Mouse (Mus musculus) fibroblast of lung, adult 2 months (primary cell): ENCODE data around the gene Rcn2.
"Not testable (repeated sequence)": the region's sequence is repeated elsewhere in the genome, so short reads cannot be mapped to it uniquely, and the experiment has no call there.

ENCODE experiments used
- DNase-seq: peaks from one replicate; pipeline ENCODE4 v3.0.0-alpha.2; 2011; ENCODE audit warnings: low read depth

Gene Rcn2

GRCm38 (mm10) chr9:56041372-56042180 is at the start of gene Rcn2:
Gene Rcn2, plus strand, starts transcription at chr9:56041845.
- peak; percentile 79 for DNase-seq

DNA sequence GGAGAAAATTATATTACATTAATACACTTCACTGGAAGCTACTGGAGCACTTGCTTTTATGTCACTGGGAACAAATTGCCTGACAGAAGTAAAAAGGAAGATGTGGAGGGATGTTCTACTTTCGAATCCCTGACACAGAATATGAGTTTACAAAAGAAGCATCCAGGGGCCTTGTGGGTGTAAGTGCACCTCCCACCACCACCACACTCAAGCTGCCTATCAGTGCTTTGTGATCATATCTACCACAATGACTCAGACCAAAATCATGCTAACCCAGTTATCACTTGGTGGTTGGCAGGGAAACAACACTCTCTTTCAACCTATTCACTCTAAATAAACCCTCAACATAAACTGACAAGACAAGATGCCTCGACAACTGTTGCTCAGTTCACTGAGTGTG is 37.0 kb upstream of the Rcn2 start:
- DNase-seq = not testable (repeated sequence)

DNA sequence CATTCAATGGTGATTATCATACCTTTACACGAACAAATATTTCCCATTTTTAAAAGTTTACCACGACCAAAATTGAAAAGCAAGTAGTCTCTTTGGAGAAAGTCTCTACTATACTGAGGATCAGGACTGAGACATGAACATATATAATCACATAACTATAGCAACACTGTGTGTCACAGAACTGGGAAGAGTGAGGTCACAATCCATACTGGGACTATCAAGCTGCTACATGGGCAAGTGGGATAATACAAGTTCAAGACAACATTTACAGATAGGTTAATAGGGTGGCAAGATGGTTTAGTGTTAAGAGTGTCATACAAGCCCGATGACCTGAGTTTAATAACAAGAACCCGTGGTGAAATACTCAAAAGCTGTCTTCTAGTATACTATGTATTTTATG is 31.2 kb upstream of the Rcn2 start, which contains the start of gene 4930563M21Rik:
4930563M21Rik (minus strand) TSS at position 101 of the 400 bp plus-strand sequence.
- no peak for DNase-seq

DNA sequence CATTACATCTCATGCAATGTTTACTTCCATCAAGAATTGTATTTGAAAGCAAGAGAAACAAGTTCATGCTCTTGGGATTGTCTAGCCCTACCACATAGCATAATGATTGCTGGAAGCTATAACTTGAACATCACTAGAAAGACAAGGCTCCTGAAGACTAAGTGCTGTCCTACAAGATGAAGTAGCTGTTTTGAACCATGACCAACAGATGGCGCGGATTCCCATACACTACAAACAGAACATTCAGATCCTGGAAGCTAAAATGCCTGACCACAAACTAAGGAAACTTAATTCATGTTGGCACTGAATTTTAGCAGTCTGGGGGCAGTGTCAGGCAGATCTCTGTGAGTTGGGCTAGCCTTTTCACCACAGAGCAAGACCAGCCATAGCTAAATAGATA is 16.9 kb upstream of the Rcn2 start:
- DNase-seq = no peak

- DNase-seq = no peak
Observed at GRCm38 (mm10) chr9:56027292-56027691, 14.4 kb upstream of the Rcn2 start.

- DNase-seq = no peak
Observed at GRCm38 (mm10) chr9:56032219-56032618, 9.4 kb upstream of the Rcn2 start.

DNA sequence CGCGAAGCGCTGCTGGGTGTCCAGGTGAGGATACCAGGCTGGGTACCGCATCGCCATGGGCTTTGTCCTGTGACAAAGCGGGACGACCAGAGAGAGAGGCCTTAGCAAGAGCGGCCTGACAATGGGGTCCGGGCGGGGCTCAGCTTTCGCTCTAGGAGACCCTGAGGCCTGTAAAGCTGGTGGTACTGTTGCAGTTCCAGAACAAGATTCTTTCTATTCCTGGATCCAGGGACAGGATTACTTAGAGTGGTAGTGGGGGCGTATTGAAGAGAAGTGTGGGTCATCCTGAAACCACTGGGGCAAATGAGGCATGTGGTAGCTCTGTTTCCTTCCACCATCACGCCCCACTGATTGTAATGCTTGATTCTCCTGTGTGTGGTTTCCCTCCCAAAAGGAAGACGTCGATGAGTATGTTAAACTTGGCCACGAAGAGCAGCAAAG is 556 bp downstream of the Rcn2 start:
- DNase-seq = no peak

GRCm38 (mm10) chr9:56053796-56054195 is 12.2 kb downstream of the Rcn2 start:
- DNase-seq = no peak

DNA sequence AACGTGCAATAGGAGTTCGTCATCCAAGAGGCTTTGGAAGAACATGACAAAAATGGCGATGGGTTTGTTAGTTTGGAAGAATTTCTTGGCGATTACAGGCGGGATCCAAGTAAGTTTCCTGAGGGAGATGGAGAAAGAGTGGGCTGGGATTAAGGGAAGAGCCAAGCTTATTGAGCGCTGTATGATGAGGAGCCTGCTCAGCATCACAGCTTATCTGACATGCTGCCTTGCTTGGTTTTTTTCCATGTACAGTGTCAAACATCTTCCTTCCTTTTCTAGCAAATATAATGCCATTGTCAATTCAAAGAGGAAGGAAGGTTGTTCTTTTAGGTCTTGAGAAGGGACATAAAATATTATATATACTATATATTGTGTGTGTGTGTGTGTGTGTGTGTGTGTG is 14.5 kb downstream of the Rcn2 start:
- DNase-seq = no peak

DNA sequence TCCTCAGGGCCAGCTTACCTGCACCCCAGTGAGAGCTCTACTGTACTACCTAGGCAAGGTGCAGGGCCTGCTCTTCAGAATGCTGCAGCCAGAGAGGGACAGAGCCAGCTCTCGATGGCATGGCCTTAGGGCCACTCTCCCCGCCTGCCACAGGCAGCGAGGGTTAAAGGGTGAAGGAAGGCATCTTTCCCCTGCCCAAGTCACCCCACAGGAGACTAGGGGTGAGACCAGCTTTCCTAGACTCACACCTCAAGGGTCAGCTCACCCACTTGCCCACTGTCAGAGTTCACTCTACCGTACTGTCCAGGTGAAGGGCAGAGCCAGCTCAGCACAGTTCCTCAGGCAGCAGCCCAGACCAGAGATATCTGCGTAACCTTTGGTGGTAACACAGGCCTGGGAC is 20.7 kb downstream of the Rcn2 start:
- no peak for DNase-seq

DNA sequence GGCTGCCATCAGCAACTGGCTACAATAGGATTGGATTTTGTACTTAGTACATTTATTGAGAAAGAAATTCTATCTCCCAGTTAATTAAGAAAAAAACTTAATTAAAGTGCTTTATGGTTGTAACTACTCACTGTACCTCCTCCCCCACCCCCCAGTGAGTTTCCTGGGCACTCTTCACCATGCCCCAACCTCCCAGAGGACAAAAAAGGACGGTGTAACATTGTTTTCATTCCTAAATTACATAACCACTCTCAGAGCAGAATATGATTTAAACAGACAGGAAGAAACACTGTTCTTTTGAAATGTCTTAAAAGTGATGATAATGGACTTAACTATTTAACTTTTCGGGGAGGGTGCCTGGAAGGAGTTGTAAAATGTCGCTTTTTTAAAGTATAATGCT is 23.4 kb downstream of the Rcn2 start:
- DNase-seq = no peak

GRCm38 (mm10) chr9:56067964-56068363 is 26.3 kb downstream of the Rcn2 start:
- no peak for DNase-seq

DNA sequence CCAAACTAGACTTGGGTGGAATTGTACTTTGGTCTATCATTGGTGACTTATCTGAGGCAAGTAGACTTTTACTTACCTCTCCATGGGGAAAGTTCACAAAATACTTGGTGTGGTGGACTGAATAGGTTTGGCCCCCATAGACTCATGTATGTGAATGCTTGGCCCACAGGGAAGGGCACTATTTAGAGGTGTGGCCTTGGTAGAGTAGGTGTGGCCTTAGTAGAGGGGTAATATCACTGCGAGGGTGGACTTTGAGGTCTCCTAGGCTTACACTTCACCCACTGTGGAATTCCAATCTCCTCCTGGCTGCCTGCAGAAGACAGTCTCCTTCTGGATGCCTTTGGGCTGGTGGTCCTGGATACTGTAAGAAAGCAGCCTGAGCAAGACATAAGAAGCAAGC is 27.0 kb downstream of the Rcn2 start:
- DNase-seq = no peak

DNA sequence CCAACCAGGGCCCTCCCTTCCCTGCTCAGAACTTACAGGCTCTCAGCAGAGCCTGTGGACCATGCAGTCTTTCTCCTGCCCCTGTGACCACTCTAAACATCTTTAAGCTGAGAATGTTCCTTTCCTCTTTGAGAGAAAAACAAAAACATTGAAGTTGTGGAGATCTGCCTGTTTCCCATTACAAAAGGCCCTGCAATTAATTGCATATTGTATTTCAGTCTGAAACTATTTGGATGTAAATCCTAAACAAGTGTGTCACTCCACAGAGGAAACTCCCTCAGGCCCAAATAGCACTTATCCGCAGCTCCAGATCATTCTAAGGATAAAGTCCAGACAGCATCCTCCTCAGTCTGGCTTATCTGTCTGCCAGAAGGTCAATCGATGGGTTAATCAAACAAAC is 31.2 kb downstream of the Rcn2 start:
- DNase-seq = no peak

DNA sequence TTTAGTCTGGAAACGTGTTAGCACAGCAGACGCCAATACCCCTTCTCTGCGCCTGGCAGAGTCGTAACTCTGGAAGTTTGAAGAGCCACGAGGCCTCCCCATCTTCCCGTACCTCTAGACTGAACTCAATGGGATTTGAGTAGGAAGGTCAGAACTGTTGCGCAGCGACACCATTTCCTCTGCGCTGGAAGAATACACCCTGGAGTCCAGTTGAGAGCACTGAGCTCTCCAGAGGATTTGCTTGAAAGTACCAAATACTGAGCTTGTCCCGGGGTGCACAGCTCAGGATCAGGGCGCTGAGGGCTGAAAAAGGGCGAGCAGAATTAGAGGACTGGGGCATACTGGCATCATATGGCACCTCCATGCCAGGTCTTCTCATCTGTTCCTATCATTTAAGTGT is 33.2 kb downstream of the Rcn2 start:
- no peak for DNase-seq

GRCm38 (mm10) chr9:56075264-56075663 is 33.6 kb downstream of the Rcn2 start:
- DNase-seq = peak; percentile 26

- DNase-seq = no peak
Observed at GRCm38 (mm10) chr9:56075901-56076620, 34.4 kb downstream of the Rcn2 start.

DNA sequence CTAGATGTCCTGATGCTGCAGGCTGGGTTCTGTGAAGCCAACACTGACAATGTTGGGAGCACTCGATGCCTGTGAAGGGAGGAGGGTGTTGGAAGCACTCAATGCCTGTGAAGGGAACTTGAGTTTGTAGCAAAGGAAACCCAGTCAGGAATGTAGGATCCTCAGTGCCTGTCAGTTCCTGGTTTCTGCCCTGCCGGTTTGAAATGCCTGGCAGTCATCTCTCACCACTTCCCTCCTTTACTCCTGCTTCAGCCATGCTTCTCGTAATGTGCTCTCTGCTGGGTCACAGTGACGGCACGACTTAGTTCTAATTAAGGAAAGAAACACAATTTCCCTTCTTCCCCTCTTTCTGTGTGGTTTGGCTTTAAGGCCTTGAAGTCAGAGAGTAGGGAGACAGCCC is 37.9 kb downstream of the Rcn2 start:
- no peak for DNase-seq

DNA sequence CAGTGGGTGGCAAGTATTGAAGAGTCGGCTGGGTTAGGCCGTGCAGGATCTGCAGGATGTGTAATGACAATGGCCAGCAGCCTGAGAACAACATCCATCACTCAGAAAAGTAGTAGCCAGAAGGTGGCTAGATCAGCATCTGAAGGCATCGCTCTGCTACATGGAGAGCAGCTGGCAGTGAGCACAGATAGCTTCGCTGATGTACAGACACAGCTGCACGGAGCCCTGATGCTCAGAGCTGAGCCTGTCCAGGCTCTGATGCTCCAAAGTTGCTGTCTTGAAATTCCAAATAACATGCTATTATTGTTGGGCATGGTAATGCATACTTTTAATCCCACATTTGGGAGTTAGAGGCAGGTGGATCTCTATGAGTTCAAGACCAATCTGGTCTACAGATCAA is 44.9 kb downstream of the Rcn2 start:
- no peak for DNase-seq

- DNase-seq = peak; percentile 59
Observed at GRCm38 (mm10) chr9:56089778-56090520, 48.3 kb downstream of the Rcn2 start, which contains the start of gene Pstpip1. Gene Pstpip1, plus strand, starts transcription at chr9:56089962.

GRCm38 (mm10) chr9:56090546-56091225 is 49.0 kb downstream of the Rcn2 start:
- no peak for DNase-seq

- DNase-seq = no peak
Observed at GRCm38 (mm10) chr9:56092102-56092501, 50.5 kb downstream of the Rcn2 start.
